Mouse (Mus musculus): ENCODE measurements at regions not wholly inside any gene's neighbourhood (a gene's known extent, or its start where the extent isn't known, plus 50 kb on each side); places are given as distances from the start of the nearest gene placed in this dataset.
A peak's percentile ranks its signal among the peaks of the same experiment; 100 is the strongest.

- Histone ChIP-seq H3K9me3 (replicated peaks) (no peaks in the 10 kb centered on the region; the same call in 1 of the 2 replicates), H3K36me3 (no peaks in the 10 kb centered on the region), H3K9ac (no peak overlapping the region), H3K4me1 (no peaks in the 10 kb centered on the region), H3K27me3 (no peaks in the 10 kb centered on the region), H3K4me3 (replicated peaks) (no peak overlapping the region), H3K27ac (replicated peaks) (no peak overlapping the region), H3K4me2 (replicated peaks) (no peak overlapping the region)
- ATAC-seq (ENCODE audit: insufficient number of reproducible peaks, low FRiP score, low TSS enrichment, low read depth), result peak; percentile 34; the same call in 1 of the 2 replicates
- WGBS, result 82% methylated on average over 19 of the region's 19 CpGs
Observed at GRCm38 (mm10) chr7:34546609-34547316, 109.8 kb downstream of the Kctd15 start.

DNA sequence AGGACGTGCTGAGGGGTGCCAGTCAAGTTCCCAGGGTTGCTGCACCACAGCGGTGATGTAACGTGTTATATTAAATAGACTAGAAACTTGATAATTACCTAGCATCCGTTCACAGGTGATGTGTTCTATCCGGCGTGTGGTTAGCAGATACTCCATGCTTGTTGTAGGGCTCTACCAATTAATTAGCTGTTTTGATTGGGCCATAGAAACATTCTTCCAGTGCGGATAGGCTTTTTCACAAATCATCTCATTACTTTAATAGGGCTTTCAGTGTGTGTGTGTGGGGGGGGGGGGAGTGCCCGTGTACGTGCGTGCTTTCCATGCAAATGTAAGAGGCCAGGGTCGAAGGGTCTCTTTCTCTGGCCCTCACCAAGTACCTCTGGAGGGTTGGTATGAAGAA is 110.6 kb downstream of the Kctd15 start:
- Histone ChIP-seq H3K9me3 (replicated peaks) (no peaks in the 10 kb centered on the region; the same call in 1 of the 2 replicates), H3K36me3 (no peaks in the 10 kb centered on the region), H3K27me3 (no peaks in the 10 kb centered on the region), H3K9ac (no peak overlapping the region), H3K4me3 (replicated peaks) (no peak overlapping the region), H3K4me2 (replicated peaks) (no peak overlapping the region), H3K27ac (replicated peaks) (no peak overlapping the region), H3K4me1 (no peaks in the 10 kb centered on the region)
- ATAC-seq (ENCODE audit: insufficient number of reproducible peaks, low FRiP score, low TSS enrichment, low read depth), result no peak
- 90% methylated on average over 11 of the region's 11 CpGs for WGBS

GRCm38 (mm10) chr7:34541906-34542305 is 114.6 kb downstream of the Kctd15 start:
- Histone ChIP-seq H3K4me3 (replicated peaks) (no peak overlapping the region), H3K9me3 (replicated peaks) (no peaks in the 10 kb centered on the region; the same call in 1 of the 2 replicates), H3K27me3 (no peaks in the 10 kb centered on the region), H3K27ac (replicated peaks) (no peak overlapping the region), H3K4me1 (no peaks in the 10 kb centered on the region), H3K36me3 (no peaks in the 10 kb centered on the region), H3K4me2 (replicated peaks) (no peak overlapping the region), H3K9ac (no peak overlapping the region)
- 74% methylated on average over 4 of the region's 4 CpGs for WGBS
- no peak for ATAC-seq (ENCODE audit: insufficient number of reproducible peaks, low FRiP score, low TSS enrichment, low read depth)

DNA sequence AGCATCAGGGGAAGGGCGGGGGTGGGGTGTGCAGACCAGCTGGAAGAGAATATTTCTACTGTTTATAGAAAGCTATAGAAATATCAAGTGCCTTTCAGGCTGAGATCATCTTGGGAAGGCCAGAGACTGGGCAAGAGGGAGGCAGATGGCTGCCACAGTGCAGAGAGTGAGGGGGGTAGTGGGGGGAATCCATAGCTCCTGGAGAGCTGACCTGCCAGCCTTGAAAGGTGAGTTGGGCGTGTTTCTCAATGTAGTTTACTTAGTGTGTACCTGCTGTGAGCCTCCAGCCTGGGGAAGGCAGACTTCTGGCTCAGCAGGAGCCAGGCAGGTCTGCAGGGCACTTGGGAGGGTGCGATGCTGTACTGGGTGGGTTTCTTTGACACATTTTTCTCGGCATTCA is 115.5 kb downstream of the Kctd15 start:
- H3K9me3 ChIP-seq (replicated peaks), result no peaks in the 10 kb centered on the region; the same call in 1 of the 2 replicates
- H3K27me3 ChIP-seq, result no peaks in the 10 kb centered on the region
- H3K27ac ChIP-seq (replicated peaks), result no peak overlapping the region
- H3K4me3 ChIP-seq (replicated peaks), result no peak overlapping the region
- no peaks in the 10 kb centered on the region for H3K4me1 ChIP-seq
- no peaks in the 10 kb centered on the region for H3K36me3 ChIP-seq
- WGBS, result 55% methylated on average over 4 of the region's 4 CpGs
- ATAC-seq (ENCODE audit: insufficient number of reproducible peaks, low FRiP score, low TSS enrichment, low read depth), result no peak
- H3K4me2 ChIP-seq (replicated peaks), result no peak overlapping the region
- H3K9ac ChIP-seq, result no peak overlapping the region

DNA sequence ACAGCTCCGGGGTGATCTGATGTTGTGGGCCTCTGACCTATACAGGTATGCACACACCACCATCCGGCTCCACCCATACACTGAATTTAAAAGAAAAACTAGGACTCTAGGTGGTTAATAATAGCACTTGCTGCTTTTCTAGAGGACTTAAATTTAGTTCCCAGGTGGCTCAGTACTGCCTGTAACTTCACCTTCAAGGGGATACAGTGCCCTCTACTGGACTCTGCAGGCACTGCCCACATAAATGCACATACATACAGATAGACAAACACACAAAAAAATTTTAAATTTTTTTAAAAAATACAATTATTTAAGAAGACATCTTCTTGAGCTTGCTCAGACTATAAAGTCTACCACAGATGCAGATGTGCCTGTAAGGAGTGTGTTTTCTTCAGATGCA is 116.7 kb downstream of the Kctd15 start:
- Histone ChIP-seq H3K9ac (no peak overlapping the region), H3K4me2 (replicated peaks) (no peak overlapping the region), H3K4me1 (no peaks in the 10 kb centered on the region), H3K9me3 (replicated peaks) (no peaks in the 10 kb centered on the region; the same call in 1 of the 2 replicates), H3K36me3 (no peaks in the 10 kb centered on the region), H3K27me3 (no peaks in the 10 kb centered on the region), H3K27ac (replicated peaks) (no peak overlapping the region), H3K4me3 (replicated peaks) (no peak overlapping the region)
- no peak for ATAC-seq (ENCODE audit: insufficient number of reproducible peaks, low FRiP score, low TSS enrichment, low read depth)
- 93% methylated on average over 2 of the region's 2 CpGs for WGBS

DNA sequence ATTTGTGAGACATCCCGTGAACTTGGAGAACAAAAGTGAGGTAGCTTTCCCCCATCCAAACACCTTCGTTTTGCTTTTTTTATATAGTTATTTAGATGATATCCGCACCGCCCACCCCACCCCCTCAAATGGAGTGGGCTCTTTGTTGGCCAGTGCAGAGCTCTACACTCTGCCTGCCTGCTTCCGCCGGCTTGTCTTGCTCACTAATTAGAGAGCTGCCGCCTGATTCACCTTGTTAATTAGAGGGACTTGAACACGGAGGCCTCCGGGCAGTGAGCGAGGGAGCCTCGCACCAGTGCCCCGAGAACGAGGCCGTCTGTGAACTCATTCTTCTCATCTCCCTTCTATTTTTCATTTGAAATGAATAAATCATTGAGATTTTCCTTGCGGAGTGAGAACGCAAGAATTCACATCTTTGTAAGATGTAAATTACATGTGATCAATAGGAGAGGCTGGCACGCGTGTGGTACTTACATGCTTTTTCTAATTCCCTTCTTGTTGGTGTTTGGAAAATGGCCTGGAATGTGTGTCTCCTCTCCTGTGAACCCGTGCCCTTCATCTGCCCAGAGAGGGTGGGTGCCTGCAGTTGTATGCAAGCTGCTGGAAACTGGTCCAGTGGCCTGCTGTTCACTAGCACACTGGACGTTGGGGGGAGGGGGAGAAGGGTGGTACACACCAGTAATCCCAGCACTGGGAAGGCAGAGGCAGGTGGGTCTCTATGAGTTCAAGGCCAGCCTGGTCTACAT is 118.0 kb downstream of the Kctd15 start:
- WGBS, result 79% methylated on average over 20 of the region's 20 CpGs
- H3K4me3 ChIP-seq (replicated peaks), result no peak overlapping the region
- ATAC-seq (ENCODE audit: insufficient number of reproducible peaks, low FRiP score, low TSS enrichment, low read depth), result no peak
- H3K4me1 ChIP-seq, result no peaks in the 10 kb centered on the region
- no peaks in the 10 kb centered on the region; the same call in 1 of the 2 replicates for H3K9me3 ChIP-seq (replicated peaks)
- no peak overlapping the region for H3K4me2 ChIP-seq (replicated peaks)
- H3K27me3 ChIP-seq, result no peaks in the 10 kb centered on the region
- no peak overlapping the region for H3K27ac ChIP-seq (replicated peaks)
- no peaks in the 10 kb centered on the region for H3K36me3 ChIP-seq
- H3K9ac ChIP-seq, result no peak overlapping the region

DNA sequence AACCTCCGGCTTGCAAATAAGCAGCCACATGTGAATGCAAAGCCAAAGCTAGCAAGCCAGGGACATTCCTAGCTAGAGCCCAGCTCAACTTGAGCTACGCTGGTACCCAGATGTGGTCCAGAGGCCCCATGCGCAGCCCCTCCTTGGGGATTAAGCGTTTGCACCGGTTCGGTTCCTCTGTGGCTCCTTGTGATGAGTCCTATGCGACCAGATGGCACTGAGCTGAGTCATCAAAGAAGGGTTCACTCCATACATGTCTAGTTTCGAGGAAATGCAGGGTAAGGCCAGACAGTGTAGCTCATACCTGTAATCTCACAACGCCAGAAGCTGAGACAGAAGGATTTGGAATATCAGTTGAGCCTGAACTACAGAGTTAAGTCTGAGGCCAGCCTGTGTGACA is 119.4 kb downstream of the Kctd15 start:
- Histone ChIP-seq H3K27ac (replicated peaks) (no peak overlapping the region), H3K27me3 (no peaks in the 10 kb centered on the region), H3K9me3 (replicated peaks) (no peaks in the 10 kb centered on the region; the same call in 1 of the 2 replicates), H3K4me2 (replicated peaks) (no peak overlapping the region), H3K4me1 (no peaks in the 10 kb centered on the region), H3K4me3 (replicated peaks) (no peak overlapping the region), H3K36me3 (no peaks in the 10 kb centered on the region), H3K9ac (no peak overlapping the region)
- whole genome bisulfite sequencing, result 59% methylated on average over 9 of the region's 9 CpGs
- ATAC-seq (ENCODE audit: insufficient number of reproducible peaks, low FRiP score, low TSS enrichment, low read depth), result no peak; the same call in 1 of the 2 replicates

- Histone ChIP-seq H3K4me3 (replicated peaks) (no peak overlapping the region), H3K9me3 (replicated peaks) (no peaks in the 10 kb centered on the region), H3K36me3 (no peaks in the 10 kb centered on the region), H3K27me3 (no peaks in the 10 kb centered on the region), H3K4me1 (no peaks in the 10 kb centered on the region), H3K27ac (replicated peaks) (no peak overlapping the region), H3K4me2 (replicated peaks) (no peak overlapping the region), H3K9ac (no peak overlapping the region)
- no peak for ATAC-seq (ENCODE audit: insufficient number of reproducible peaks, low FRiP score, low TSS enrichment, low read depth)
- 71% methylated on average over 5 of the region's 5 CpGs for WGBS
Observed at GRCm38 (mm10) chr7:34534241-34534640, 122.3 kb downstream of the Kctd15 start.

DNA sequence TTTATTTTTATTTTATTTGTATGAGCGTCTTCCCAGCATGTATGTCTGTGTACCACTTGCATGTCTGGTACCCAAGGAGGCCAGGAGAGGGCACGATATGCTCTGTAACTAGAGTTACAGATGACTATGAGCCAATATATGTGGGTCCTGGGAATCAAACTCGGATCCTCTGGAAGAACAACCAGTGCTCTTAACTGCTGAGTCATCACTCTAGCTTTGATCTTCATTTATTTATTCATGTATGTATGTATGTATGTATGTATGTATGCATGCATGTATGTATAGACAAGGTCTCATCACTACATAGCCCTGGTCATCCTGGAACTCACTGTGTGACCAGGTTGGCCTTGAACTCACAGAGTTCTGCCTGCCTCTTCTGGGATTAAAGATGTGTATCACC is 124.9 kb downstream of the Kctd15 start:
- 83% methylated on average over 3 of the region's 3 CpGs for WGBS
- Histone ChIP-seq H3K27me3 (no peaks in the 10 kb centered on the region), H3K9me3 (replicated peaks) (no peaks in the 10 kb centered on the region), H3K4me1 (no peaks in the 10 kb centered on the region), H3K4me2 (replicated peaks) (no peak overlapping the region), H3K9ac (no peak overlapping the region), H3K27ac (replicated peaks) (no peak overlapping the region), H3K4me3 (replicated peaks) (no peak overlapping the region), H3K36me3 (no peaks in the 10 kb centered on the region)
- ATAC-seq (ENCODE audit: insufficient number of reproducible peaks, low FRiP score, low TSS enrichment, low read depth), result no peak

- no peak for ATAC-seq (ENCODE audit: insufficient number of reproducible peaks, low FRiP score, low TSS enrichment, low read depth)
- H3K27me3 ChIP-seq, result no peaks in the 10 kb centered on the region
- no peak overlapping the region for H3K9ac ChIP-seq
- H3K36me3 ChIP-seq, result no peaks in the 10 kb centered on the region
- H3K27ac ChIP-seq (replicated peaks), result no peak overlapping the region
- H3K4me2 ChIP-seq (replicated peaks), result no peak overlapping the region
- H3K4me3 ChIP-seq (replicated peaks), result no peak overlapping the region
- 66% methylated on average over 2 of the region's 2 CpGs for WGBS
- no peaks in the 10 kb centered on the region for H3K9me3 ChIP-seq (replicated peaks)
- H3K4me1 ChIP-seq, result no peaks in the 10 kb centered on the region
Observed at GRCm38 (mm10) chr7:34507858-34508257, 114.7 kb upstream of the Lsm14a start.

- no peaks in the 10 kb centered on the region for H3K36me3 ChIP-seq
- H3K27me3 ChIP-seq, result no peaks in the 10 kb centered on the region
- no peaks in the 10 kb centered on the region for H3K4me1 ChIP-seq
- H3K27ac ChIP-seq (replicated peaks), result no peak overlapping the region
- no peak overlapping the region for H3K4me2 ChIP-seq (replicated peaks)
- no peak for ATAC-seq (ENCODE audit: insufficient number of reproducible peaks, low FRiP score, low TSS enrichment, low read depth)
- H3K9me3 ChIP-seq (replicated peaks), result no peaks in the 10 kb centered on the region
- H3K4me3 ChIP-seq (replicated peaks), result no peak overlapping the region
- WGBS, result 62% methylated on average over 4 of the region's 4 CpGs
- no peak overlapping the region for H3K9ac ChIP-seq
Observed at GRCm38 (mm10) chr7:34506816-34507215, 113.7 kb upstream of the Lsm14a start.

All from embryonic facial prominence, embryonic 15.5 days (tissue).